Mouse (Mus musculus) effector memory CD4-positive, alpha-beta T cell, adult 5 months (primary cell): ENCODE measurements around the gene Actl6b. TPM values are rescaled to one million over a fixed set of nuclear protein-coding genes. Genes with fewer than 3 reads are reported as not detected.

Source experiments
- polyA plus RNA-seq: library from polyadenylated mRNA; unstranded; fragments of 100-300 nt; shearing (Covaris generic); gene quantifications from one replicate; pipeline ENCODE4 v1.2.1, GENCODE M21; 2017

Gene Actl6b
- not detected for polyA plus RNA-seq

DNA sequence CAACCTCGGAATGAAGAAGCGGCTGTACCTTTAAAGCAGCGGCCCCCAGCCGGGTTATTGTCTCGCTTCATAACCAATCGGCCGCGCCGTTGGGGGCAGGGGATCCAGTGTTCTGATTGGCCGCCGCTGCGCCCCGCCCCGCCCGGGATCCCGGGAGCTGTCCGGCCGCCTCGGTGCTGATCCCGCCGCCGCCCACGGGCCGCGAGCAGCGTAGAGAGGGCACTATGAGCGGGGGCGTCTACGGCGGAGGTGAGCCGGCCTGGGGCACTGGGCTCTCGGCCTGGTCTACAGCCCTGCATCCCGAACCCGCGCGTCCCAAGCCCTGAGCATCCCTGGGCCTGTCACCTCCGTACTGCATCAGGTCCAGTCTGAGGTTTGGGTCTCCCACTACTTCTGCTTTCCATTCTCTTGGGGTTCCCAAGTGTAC is at the start of gene Actl6b:
TSS of gene Actl6b (plus strand) at position 107 of the 427 bp plus-strand sequence.

DNA sequence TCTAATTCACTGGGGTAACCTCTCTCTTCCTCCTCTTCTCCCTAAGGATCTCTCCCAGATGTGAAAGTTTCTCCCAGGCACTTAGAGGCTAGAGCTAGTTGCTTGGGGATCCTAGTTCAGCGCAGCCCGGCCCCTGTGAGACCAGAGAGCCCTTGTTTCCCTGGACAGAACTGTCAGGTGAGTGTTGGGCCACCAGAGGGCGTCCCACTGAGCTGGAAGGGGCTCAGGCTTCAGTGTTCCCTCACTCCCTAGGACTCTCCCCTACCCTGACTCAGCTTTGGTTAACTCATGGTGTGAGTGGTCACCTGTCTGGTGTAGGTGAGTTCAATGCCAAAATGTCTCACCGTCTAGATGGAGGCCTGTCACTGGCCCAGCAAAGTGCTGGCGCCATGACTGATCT is 34.9 kb upstream of the Actl6b start, which contains the start of gene Gigyf1:
TSS of gene Gigyf1 (plus strand) at position 113 of the 400 bp plus-strand sequence.

DNA sequence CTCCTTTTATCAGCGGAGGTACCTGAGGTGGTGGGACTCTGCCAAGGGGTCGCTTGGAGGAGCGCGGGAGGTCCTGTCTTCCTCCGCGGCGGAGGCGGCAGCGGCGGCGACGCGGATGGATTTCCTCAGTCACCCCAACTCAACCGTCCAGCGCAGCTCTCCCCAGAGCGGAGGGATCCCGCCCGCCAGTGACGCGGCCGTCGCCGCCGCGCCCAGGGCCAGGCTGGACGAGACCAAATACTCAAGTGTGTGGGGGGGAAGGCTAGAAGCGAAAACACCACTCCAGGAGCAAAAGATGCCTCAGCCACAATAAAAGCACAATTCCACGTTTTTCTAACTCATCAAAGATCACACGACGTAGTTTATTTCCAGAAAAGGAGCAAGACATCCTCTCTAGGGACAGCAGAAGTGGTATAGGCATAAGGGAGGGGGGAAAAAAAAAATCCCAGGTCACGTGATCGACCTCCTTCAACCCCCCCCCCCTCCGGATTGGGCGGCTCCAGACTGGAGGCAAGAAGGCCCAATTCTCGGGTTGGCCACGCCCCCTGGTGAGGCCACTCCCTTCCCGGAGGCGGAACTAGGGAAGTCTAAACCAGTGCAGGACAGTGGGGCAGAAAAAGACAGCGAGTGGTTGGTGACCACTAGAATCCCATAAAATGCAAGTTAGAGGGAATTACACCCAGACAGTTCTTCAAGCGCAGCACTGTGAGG is 20.0 kb upstream of the Actl6b start, which contains the start of the genes Epo and Gnb2:
TSS of gene Epo (minus strand) at position 126 of the 711 bp plus-strand sequence.
TSS of gene Gnb2 (minus strand) at position 394 of the 711 bp plus-strand sequence.

DNA sequence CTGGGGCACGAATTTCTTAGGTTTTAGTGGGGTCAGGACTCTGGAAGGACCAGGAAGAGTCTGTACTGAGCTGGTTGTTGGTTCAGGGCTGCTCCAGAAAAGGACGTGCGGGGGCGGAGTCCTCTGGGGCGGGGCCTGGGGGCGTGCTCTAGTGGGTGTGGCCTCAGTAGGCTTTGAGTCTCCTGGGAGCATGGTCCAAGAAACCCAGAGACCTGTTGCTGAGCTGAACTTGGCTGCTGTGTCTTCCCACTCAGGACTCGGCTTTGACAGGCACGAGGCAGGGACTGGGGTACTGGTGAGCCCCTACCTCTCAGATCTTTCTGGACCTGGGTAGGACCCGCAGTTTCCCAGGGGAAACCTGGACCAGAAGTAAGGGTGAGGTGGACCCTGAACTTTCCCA is 16.3 kb downstream of the Actl6b start, which contains the start of gene Tfr2:
TSS of gene Tfr2 (plus strand) at position 176 of the 400 bp plus-strand sequence.

DNA sequence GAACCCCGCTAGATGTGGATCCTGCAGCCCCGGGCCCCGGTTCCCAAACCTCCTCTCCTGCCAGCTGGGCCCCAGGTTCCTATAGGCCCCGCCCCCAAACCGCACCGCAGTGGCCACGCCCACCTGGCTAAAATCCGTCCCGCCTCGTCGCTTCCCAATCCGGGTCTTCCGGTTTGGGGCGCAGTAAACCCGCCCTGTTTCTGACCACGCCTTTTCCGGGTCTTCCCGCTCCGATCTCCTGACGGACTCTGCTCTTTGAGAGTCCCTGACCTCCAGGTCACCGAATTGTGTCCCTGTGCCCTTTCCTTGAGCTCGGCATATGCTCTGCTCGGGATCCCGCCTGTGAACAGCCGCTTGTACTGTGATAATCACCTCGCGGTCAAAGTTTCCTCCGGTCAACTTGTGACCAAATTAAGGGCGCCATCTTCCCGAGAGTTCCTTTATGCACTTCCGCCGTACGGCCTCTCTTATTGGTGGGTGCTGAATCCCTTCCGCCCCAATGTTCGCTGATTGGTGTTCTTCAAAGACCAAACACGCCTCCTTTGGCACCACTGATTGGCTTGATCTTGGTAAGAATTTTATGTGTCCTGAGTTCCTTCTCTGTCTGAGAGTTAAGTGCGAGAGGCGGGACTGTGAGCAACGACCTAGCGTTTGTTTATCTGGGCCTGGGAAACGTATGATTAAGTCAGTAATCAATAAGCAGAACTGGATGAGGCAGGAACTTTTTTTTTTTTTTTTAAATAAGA is 47.5 kb downstream of the Actl6b start, which contains the start of gene Mospd3:
TSS of gene Mospd3 (minus strand) at position 440 of the 746 bp plus-strand sequence.

DNA sequence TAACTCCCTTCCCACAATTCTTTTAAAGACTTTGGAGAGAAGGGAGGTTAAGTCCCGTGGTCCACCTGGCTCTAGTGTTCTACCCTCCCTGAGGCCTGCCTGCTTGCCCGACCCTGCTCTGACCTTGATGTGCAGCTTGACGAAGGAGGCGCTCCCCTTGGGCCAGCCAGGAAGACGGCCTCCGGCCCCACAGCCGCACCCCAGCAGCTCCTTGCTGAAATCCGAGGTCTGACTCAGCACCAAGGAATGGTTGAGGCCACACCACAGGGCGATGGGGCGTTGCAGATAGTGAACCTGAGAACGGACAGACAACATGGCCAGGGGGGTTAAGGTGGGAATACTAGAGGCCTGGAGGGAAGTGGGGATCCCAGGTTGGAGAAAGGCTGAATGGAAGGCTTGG is 60.2 kb downstream of the Actl6b start, which contains the start of gene Pcolce:
TSS of gene Pcolce (minus strand) at position 235 of the 400 bp plus-strand sequence.

Other genes starting within 250 kb of the Actl6b start
- gene Srrt, start 245.8 kb upstream of the Actl6b start, polyA plus RNA-seq: 101 TPM
- 3.3 TPM for gene Trip6, start 239.1 kb upstream of the Actl6b start, polyA plus RNA-seq
- 9.6 TPM for gene Slc12a9, start 219.9 kb upstream of the Actl6b start, polyA plus RNA-seq
- gene Ephb4, start 203.4 kb upstream of the Actl6b start, polyA plus RNA-seq: not detected
- 0.09 TPM for gene Zan, start 76.5 kb upstream of the Actl6b start, polyA plus RNA-seq
- 23.4 TPM for gene Pop7, start 51.0 kb upstream of the Actl6b start, polyA plus RNA-seq
- gene Gigyf1, start 35.0 kb upstream of the Actl6b start, polyA plus RNA-seq: 20.3 TPM
- not detected for gene Epo, start 20.3 kb upstream of the Actl6b start, polyA plus RNA-seq
- 247 TPM for gene Gnb2, start 20.0 kb upstream of the Actl6b start, polyA plus RNA-seq
- gene Tfr2, start 16.3 kb downstream of the Actl6b start, polyA plus RNA-seq: not detected
- gene Mospd3, start 47.5 kb downstream of the Actl6b start, polyA plus RNA-seq: 47.7 TPM
- 0.59 TPM for gene Pcolce, start 60.3 kb downstream of the Actl6b start, polyA plus RNA-seq
- not detected for gene Fbxo24, start 75.5 kb downstream of the Actl6b start, polyA plus RNA-seq
- 214 TPM for gene Lrch4, start 75.6 kb downstream of the Actl6b start, polyA plus RNA-seq
- gene Gm20605, start 75.7 kb downstream of the Actl6b start, polyA plus RNA-seq: 36.7 TPM
- 60.5 TPM for gene Sap25, start 87.8 kb downstream of the Actl6b start, polyA plus RNA-seq
- not detected for gene Irs3, start 92.2 kb downstream of the Actl6b start, polyA plus RNA-seq
- gene Agfg2, start 131.2 kb downstream of the Actl6b start, polyA plus RNA-seq: 16.2 TPM
- 0.52 TPM for gene Nyap1, start 188.1 kb downstream of the Actl6b start, polyA plus RNA-seq
- 156 TPM for gene Tsc22d4, start 192.2 kb downstream of the Actl6b start, polyA plus RNA-seq
- 51.7 TPM for gene Ppp1r35, start 225.3 kb downstream of the Actl6b start, polyA plus RNA-seq
- gene Mepce, start 234.1 kb downstream of the Actl6b start, polyA plus RNA-seq: 69.2 TPM
- 11.0 TPM for gene Zcwpw1, start 234.3 kb downstream of the Actl6b start, polyA plus RNA-seq